Mouse (Mus musculus): ENCODE data around the gene Tmem132b.

DNA sequence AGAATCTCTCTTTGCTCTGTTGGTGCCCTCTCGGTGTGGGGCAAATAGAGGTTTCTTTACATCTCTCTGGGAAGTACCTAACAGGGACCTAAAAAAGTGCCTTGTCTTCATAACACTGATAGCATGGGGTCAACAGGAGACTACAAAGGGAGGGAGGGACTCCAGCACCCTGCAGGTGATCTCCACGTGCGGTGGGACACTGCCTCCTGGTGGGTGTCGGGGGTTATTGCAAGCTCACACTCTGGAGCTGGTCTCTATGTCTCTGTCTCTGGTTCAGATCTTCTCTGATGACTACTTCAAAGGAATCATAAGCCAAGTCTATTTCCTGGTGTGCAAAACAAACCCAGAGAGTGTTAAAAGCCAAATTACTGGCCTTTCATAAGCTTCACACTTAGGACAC is 47.6 kb downstream of the Tmem132b start:
- TF ChIP-seq USF1 (IDR thresholded peaks at IDR 0.05; ENCODE audit: low read depth) (no peak), POLR2A (IDR thresholded peaks at IDR 0.05; ENCODE audit: insufficient read length, low read depth) (no peak)
